Mouse (Mus musculus): ENCODE measurements around the gene Bcl2l14. TPM values are rescaled to one million over a fixed set of nuclear protein-coding genes. Genes with fewer than 3 reads are reported as not detected.

The Bcl2l14 gene
- polyA plus RNA-seq, 1 experiment from 2014 or later = 0.22 TPM

DNA sequence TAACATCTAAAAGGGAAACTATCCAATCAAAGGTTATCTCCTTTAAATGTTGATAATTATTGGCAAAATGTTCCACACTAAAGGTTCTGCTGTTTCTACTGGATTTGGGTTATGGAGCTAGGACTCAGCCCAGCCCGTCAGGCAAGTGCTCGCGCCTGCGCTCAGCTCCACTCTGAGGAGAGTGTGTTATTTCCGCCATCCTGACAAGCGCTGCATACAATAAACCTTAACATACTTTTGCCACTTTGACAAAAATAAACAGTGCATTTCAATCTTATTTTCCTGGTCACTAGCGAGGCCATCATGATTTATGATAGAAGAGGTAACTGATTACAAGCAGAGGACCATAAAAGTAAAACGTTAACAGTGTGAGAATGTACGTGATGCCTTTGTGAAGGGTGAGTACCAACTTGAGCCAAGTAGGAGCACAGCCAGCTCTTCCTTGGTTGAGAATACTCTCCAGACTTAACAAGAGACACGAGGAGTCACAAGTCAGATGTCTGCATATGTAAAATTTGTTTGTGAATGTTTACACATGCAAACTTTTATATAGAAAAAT is 70.6 kb downstream of the Bcl2l14 start:
- 95% methylated on average over 10 of the region's 10 CpGs for WGBS
- Histone ChIP-seq H3K4me1 (no peaks in the 10 kb centered on the region), H3K9me3 (no peaks in the 10 kb centered on the region), H3K4me3 (no peak overlapping the region), H3K27ac (no peak overlapping the region), H3K27me3 (ENCODE audit: poor library complexity, severe bottlenecking) (no peaks in the 10 kb centered on the region), H3K36me3 (replicated peaks) (peaks cover 90% of the 10 kb centered on the region)
- DNase-seq (ENCODE audit: extremely low spot score, low spot score) = no peak

DNA sequence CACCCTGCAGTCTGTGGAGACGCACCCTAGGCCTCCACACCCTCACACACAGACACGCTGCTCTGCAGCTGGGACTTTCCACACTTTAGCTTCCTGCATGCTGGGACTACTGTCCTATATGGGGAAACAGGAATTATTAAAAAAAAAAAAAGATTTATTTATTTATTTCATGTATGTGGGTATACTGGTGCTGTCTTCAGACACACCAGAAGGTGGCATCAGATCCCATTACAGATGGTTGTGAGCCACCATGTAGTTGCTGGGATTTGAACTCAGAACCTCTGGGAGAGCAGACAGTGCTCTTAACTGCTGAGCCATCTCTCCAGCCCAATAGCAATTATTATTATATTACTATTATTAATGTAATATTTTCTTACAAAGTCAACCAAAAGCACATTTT is 73.2 kb downstream of the Bcl2l14 start:
- 97% methylated on average over 2 of the region's 2 CpGs for WGBS
- no peaks in the 10 kb centered on the region for H3K4me1 ChIP-seq
- H3K27me3 ChIP-seq (ENCODE audit: poor library complexity, severe bottlenecking) = no peaks in the 10 kb centered on the region
- no peak overlapping the region for H3K27ac ChIP-seq
- H3K4me3 ChIP-seq = no peak overlapping the region
- DNase-seq (ENCODE audit: extremely low spot score, low spot score) = no peak
- peaks cover 85% of the 10 kb centered on the region for H3K36me3 ChIP-seq (replicated peaks)
- H3K9me3 ChIP-seq = no peaks in the 10 kb centered on the region

DNA sequence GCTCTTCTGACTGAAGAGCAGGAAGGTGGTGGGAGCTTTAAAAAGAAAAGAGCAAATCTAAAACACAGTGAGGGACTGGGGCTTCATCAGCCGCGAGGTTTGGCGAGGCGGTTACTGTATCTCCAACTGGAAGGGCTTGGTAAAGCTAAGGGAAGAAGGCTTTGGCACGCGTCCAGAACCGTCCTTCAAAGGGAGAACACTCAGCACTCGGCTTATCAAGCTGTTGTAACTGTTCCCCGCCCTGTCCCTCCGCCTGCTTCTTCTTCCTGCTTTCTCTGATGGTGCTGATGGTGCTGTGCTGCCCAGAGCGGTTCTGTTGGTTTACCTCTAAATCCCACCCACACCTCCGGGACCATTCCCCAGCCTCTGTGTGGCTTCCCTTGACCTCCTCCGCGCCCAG is 74.7 kb downstream of the Bcl2l14 start:
- 94% methylated on average over 14 of the region's 14 CpGs for WGBS
- Histone ChIP-seq H3K36me3 (replicated peaks) (peaks cover 83% of the 10 kb centered on the region), H3K4me1 (no peaks in the 10 kb centered on the region), H3K9me3 (no peaks in the 10 kb centered on the region), H3K27me3 (ENCODE audit: poor library complexity, severe bottlenecking) (no peaks in the 10 kb centered on the region), H3K27ac (no peak overlapping the region), H3K4me3 (no peak overlapping the region)
- no peak for DNase-seq (ENCODE audit: extremely low spot score, low spot score)

DNA sequence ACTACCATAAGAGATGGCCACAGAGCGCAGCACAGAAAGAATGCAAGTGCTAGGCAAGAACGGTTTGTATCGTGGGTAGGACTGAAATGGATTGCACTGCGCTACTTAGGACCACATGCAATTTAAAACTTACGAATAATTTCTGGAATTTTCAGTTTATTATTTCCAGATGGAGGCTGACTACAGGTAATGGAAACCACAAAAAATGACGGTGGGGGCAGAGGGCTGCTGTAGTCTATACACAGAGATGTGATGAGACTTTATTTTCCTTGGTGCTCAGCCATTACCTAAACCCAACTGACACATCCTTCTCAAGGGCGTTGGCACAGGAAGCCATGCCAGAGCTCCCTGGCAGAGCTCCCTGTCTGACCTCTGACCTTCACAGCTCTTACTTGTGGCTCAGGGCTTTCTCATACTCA is 77.0 kb downstream of the Bcl2l14 start:
- DNase-seq (ENCODE audit: extremely low spot score, low spot score) = no peak
- Histone ChIP-seq H3K4me3 (no peak overlapping the region), H3K36me3 (replicated peaks) (peaks cover 82% of the 10 kb centered on the region), H3K9me3 (no peaks in the 10 kb centered on the region), H3K27me3 (ENCODE audit: poor library complexity, severe bottlenecking) (no peaks in the 10 kb centered on the region), H3K4me1 (no peaks in the 10 kb centered on the region), H3K27ac (no peak overlapping the region)
- 78% methylated on average over 7 of the region's 7 CpGs for WGBS

DNA sequence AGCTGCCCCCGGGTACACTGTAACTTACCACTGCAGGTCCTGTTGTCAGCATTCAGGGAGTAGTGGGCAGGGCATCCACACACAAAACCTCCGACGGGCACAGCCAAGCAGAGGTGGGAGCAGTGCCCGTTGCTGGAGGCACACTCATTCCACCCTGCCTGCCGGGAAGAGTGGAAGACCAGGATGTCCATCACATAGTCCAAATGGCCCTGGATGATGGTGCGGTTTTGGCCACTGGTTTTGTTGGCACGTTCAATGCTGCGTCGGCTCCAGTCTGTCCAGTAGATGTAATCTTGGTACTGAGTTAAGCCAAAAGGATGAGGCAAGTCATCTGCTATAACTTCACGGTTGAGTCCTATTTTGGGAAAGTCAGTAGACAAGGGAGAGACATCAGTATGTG is 83.4 kb downstream of the Bcl2l14 start:
- no peak for DNase-seq (ENCODE audit: extremely low spot score, low spot score)
- no peaks in the 10 kb centered on the region for H3K9me3 ChIP-seq
- no peaks in the 10 kb centered on the region for H3K4me1 ChIP-seq
- H3K27ac ChIP-seq = no peak overlapping the region
- WGBS = 95% methylated on average over 10 of the region's 10 CpGs
- H3K36me3 ChIP-seq (replicated peaks) = peaks cover 89% of the 10 kb centered on the region
- no peak overlapping the region for H3K4me3 ChIP-seq
- H3K27me3 ChIP-seq (ENCODE audit: poor library complexity, severe bottlenecking) = no peaks in the 10 kb centered on the region

GRCm38 (mm10) chr6:134486318-134486717 is 90.2 kb downstream of the Bcl2l14 start:
- no peak overlapping the region for H3K4me3 ChIP-seq
- no peak overlapping the region for H3K27ac ChIP-seq
- no peaks in the 10 kb centered on the region for H3K4me1 ChIP-seq
- no peaks in the 10 kb centered on the region for H3K9me3 ChIP-seq
- 95% methylated on average over 9 of the region's 9 CpGs for WGBS
- H3K27me3 ChIP-seq (ENCODE audit: poor library complexity, severe bottlenecking) = no peaks in the 10 kb centered on the region
- DNase-seq (ENCODE audit: extremely low spot score, low spot score) = no peak
- H3K36me3 ChIP-seq (replicated peaks) = peaks cover 68% of the 10 kb centered on the region

Other genes starting within 250 kb of the Bcl2l14 start
- gene Lrp6, start 170.6 kb downstream of the Bcl2l14 start, polyA plus RNA-seq (2016; fragmentation: Nextera tagmentation; extraction: Ambion mirVana) = 25.4 and 25.9 TPM in 2 replicates
- gene Mansc1, start 236.2 kb downstream of the Bcl2l14 start, polyA plus RNA-seq (2016; fragmentation: Nextera tagmentation; extraction: Ambion mirVana) = 0.55 and 0.63 TPM in 2 replicates
- 18.4 and 20.1 TPM in 2 replicates for gene Borcs5, start 243.2 kb downstream of the Bcl2l14 start, polyA plus RNA-seq (2016; fragmentation: Nextera tagmentation; extraction: Ambion mirVana)